ENCODE assay signal across 15 mouse cellular contexts in the genomic region with DNA sequence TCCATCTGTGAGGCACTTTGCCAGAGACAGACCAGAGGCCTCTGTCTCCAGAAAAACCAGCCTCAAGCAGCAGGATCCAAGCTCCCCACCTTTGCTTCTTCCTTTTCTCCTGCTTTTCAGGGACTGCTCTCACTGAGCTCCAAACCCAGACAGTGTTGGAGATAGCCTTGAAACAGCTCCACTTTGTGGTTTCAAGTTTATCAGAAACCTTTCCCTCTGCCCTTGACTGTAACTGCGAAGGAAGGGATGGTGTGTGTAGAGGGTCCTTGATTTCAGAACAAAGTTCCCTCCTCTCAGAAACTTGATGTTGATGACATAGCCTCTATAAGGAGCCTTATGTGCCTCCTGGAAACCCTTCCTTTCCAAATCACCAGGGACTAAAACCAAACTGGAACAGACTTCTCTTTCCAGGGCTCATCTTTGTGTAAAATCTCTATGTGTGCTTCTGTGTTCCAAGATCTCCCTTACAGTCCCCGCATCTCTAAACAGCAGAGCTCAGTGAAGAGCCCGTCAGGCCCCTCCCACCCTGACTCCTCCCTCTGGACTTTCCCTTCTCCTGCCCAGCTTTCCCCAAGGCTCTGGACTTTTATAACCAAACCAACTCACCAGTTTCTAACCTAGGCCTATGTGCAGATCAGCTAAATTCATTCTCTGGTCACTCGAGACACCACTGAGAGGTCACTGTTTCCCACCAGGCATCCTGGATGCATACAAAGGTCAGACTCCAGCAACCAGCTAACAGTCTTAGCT.
DNase-seq lines count a peak whose midpoint lies in the region; ATAC-seq and TF ChIP-seq lines count a peak whose summit lies in the region.
"Had no signal": no experiment of that assay in that cellular context is flagged by ENCODE, and none has a peak within 500 bp of the region (broad histone marks: within the 10 kb centered on the region; RNA-seq: fewer than 3 reads in every experiment).

No protein-coding gene starts in this region.

- H3K36me3 ChIP-seq in liver, adult 2 months (ENCODE audit: control insufficient read depth, insufficient read depth, low read length) = no peaks in the 10 kb centered on the region
- no peaks in the 10 kb centered on the region for H3K36me3 ChIP-seq in liver, postnatal 0 days (replicated peaks; ENCODE audit: insufficient read depth, low read length)
- H3K36me3 ChIP-seq in stomach, postnatal 0 days (ENCODE audit: control insufficient read depth, insufficient read depth, low read length) = no peaks in the 10 kb centered on the region
- H3K36me3 ChIP-seq: intestine, embryonic 15.5 days; liver, embryonic 13.5 days had no signal

- ATAC-seq in liver, postnatal 0 days = no peak
- ATAC-seq in stomach, postnatal 0 days (ENCODE audit: low FRiP score, low TSS enrichment) = no peak
- ATAC-seq: intestine, embryonic 15.5 days had no signal

- no peaks in the 10 kb centered on the region for H3K4me1 ChIP-seq in liver, adult 2 months (ENCODE audit: control insufficient read depth, insufficient read depth, low read length)
- no peaks in the 10 kb centered on the region for H3K4me1 ChIP-seq in liver, postnatal 0 days (ENCODE audit: insufficient read depth)
- H3K4me1 ChIP-seq in stomach, postnatal 0 days (replicated peaks; ENCODE audit: control insufficient read depth, insufficient read depth) = no peaks in the 10 kb centered on the region
- H3K4me1 ChIP-seq: embryonic facial prominence, embryonic 12.5 days; forebrain, embryonic 12.5 days; intestine, embryonic 15.5 days; megakaryocyte, embryonic 14.5 days had no signal

- no peaks in the 10 kb centered on the region for H3K27me3 ChIP-seq in liver, adult 2 months (ENCODE audit: control insufficient read depth, insufficient read depth, low read length)
- no peaks in the 10 kb centered on the region for H3K27me3 ChIP-seq in liver, postnatal 0 days (ENCODE audit: insufficient read depth, low read length)
- no peaks in the 10 kb centered on the region for H3K27me3 ChIP-seq in stomach, postnatal 0 days (ENCODE audit: control insufficient read depth, insufficient read depth, low read length)
- H3K27me3 ChIP-seq: embryonic facial prominence, embryonic 12.5 days; forebrain, embryonic 12.5 days; intestine, embryonic 15.5 days; liver, embryonic 13.5 days had no signal

- H3K9ac ChIP-seq in liver, adult 2 months (ENCODE audit: low read depth, low read length) = no peak overlapping the region
- H3K9ac ChIP-seq in liver, postnatal 0 days (replicated peaks) = no peak overlapping the region
- no peak overlapping the region for H3K9ac ChIP-seq in stomach, postnatal 0 days (ENCODE audit: low read length)
- H3K9ac ChIP-seq: embryonic facial prominence, embryonic 12.5 days; forebrain, embryonic 12.5 days; intestine, embryonic 15.5 days; liver, embryonic 13.5 days had no signal

- no peak for TF ChIP-seq EP300 in liver, postnatal 0 days (IDR thresholded peaks at IDR 0.05; ENCODE audit: low read depth)
- TF ChIP-seq EP300 in stomach, postnatal 0 days (optimal IDR thresholded peaks at IDR 0.05) = no peak

- no peaks in the 10 kb centered on the region for H3K9me3 ChIP-seq in liver, postnatal 0 days (ENCODE audit: low read length)
- no peaks in the 10 kb centered on the region for H3K9me3 ChIP-seq in stomach, postnatal 0 days (ENCODE audit: control insufficient read depth, low read length)
- H3K9me3 ChIP-seq: embryonic facial prominence, embryonic 12.5 days; forebrain, embryonic 12.5 days; intestine, embryonic 15.5 days; liver, embryonic 13.5 days; megakaryocyte, embryonic 14.5 days had no signal

- no peak for TF ChIP-seq CTCF in liver, adult 2 months (IDR thresholded peaks at IDR 0.05; ENCODE audit: low read depth, low read length)
- TF ChIP-seq CTCF in liver, postnatal 0 days (IDR thresholded peaks at IDR 0.05; ENCODE audit: low read depth) = no peak
- TF ChIP-seq CTCF in stomach, postnatal 0 days (IDR thresholded peaks at IDR 0.05; ENCODE audit: low read depth) = no peak

- DNase-seq in cerebellum, postnatal 10 days = peak; percentile 15 to 25
- no peak for DNase-seq in cerebellum, postnatal 25 days
- peak; percentile 3 for DNase-seq in liver, adult 2 months (ENCODE audit: extremely low read depth, low read depth, low spot score)
- no peak for DNase-seq in liver, postnatal 0 days
- peak; percentile 13 for DNase-seq in adrenal gland, adult 8-10 months
- DNase-seq in kidney, postnatal 36 days = peak; percentile 60 to 72
- no peak for DNase-seq in stomach, postnatal 0 days (ENCODE audit: low spot score)
- DNase-seq in T-cell, adult 2 months (ENCODE audit: low spot score) = no peak
- DNase-seq: heart, postnatal 4 days; liver, embryonic 13.5 days; thymus, adult 2 months had no signal

- no peak overlapping the region for H3K4me2 ChIP-seq in liver, postnatal 0 days (ENCODE audit: low read depth, low read length)
- no peak overlapping the region for H3K4me2 ChIP-seq in stomach, postnatal 0 days (replicated peaks; ENCODE audit: low read depth)
- H3K4me2 ChIP-seq: embryonic facial prominence, embryonic 12.5 days; forebrain, embryonic 12.5 days; intestine, embryonic 15.5 days; liver, embryonic 13.5 days had no signal

- 53% methylated on average over 4 of the region's 4 CpGs for WGBS in liver, adult 2 months
- 55% methylated on average over 4 of the region's 4 CpGs for WGBS in liver, postnatal 0 days (ENCODE audit: insufficient replicate concordance)
- WGBS in stomach, postnatal 0 days = 56% methylated on average over 4 of the region's 4 CpGs

- no peak overlapping the region for H3K4me3 ChIP-seq in liver, adult 2 months (ENCODE audit: insufficient read depth, low read depth, low read length)
- H3K4me3 ChIP-seq in liver, postnatal 0 days (ENCODE audit: low read depth, low read length) = no peak overlapping the region
- H3K4me3 ChIP-seq in stomach, postnatal 0 days (ENCODE audit: low read depth, low read length) = no peak overlapping the region
- H3K4me3 ChIP-seq: embryonic facial prominence, embryonic 12.5 days; forebrain, embryonic 12.5 days; intestine, embryonic 15.5 days; liver, embryonic 13.5 days; megakaryocyte, embryonic 14.5 days had no signal

- no peak for TF ChIP-seq POLR2A in liver, adult 2 months (IDR thresholded peaks at IDR 0.05; ENCODE audit: extremely low read depth, insufficient read depth, low read length)

- no peaks in the 10 kb centered on the region for H3K79me2 ChIP-seq in liver, adult 2 months (ENCODE audit: control insufficient read depth, insufficient read depth, low read length)

- no peak overlapping the region for H3K27ac ChIP-seq in liver, adult 2 months (replicated peaks; ENCODE audit: insufficient read depth, low read depth, low read length)
- H3K27ac ChIP-seq in liver, postnatal 0 days (ENCODE audit: low read depth) = no peak overlapping the region
- H3K27ac ChIP-seq in stomach, postnatal 0 days (replicated peaks) = no peak overlapping the region
- H3K27ac ChIP-seq: embryonic facial prominence, embryonic 12.5 days; forebrain, embryonic 12.5 days; intestine, embryonic 15.5 days; liver, embryonic 13.5 days had no signal

Comparison
In these comparisons a context has a peak if more than half of its experiments do, and no peak if none do; other contexts are left out.
1. DNase-seq: peak in cerebellum, postnatal 10 days (2 of 2), liver, adult 2 months (single experiment), adrenal gland, adult 8-10 months (single experiment) and kidney, postnatal 36 days (2 of 2); none in cerebellum, postnatal 25 days (0 of 2), liver, postnatal 0 days (single experiment), stomach, postnatal 0 days (single experiment) and T-cell, adult 2 months (single experiment).